Mouse (Mus musculus) hindbrain, embryonic 12.5 days (tissue): Measurements from ENCODE around the gene Apoh. TPM values are rescaled to one million over a fixed set of nuclear protein-coding genes. Genes with fewer than 3 reads are reported as not detected.
A peak's percentile ranks its signal among the peaks of the same experiment; 100 is the strongest.

ENCODE experiments used
- ATAC-seq: fragments of 200-750 bp; cut with Nextera tagmentation; 2 replicates; pipeline ENCODE4 v1.8.0; 2017; ENCODE audit warnings: moderate TSS enrichment; ENCODE audit not compliant: low FRiP score
- H3K27ac ChIP-seq: fragments of 300-500 bp; sonication (generic); 2 replicates; pipeline ENCODE4 v1.5.1; 2016; ENCODE audit warnings: mild to moderate bottlenecking
- H3K27me3 ChIP-seq: fragments of 300-500 bp; sonication (generic); 2 replicates; pipeline ENCODE4 v1.6.1; 2016; ENCODE audit warnings: mild to moderate bottlenecking
- H3K36me3 ChIP-seq: fragments of 300-500 bp; sonication (generic); 2 replicates; pipeline ENCODE4 v1.6.1; 2016; ENCODE audit warnings: mild to moderate bottlenecking
- H3K4me1 ChIP-seq: fragments of 300-500 bp; sonication (generic); 2 replicates; pipeline ENCODE4 v1.6.1; 2016
- H3K4me2 ChIP-seq: fragments of 300-500 bp; sonication (generic); replicated peaks from 2 replicates; pipeline ENCODE4 v1.6.1; 2016; ENCODE audit warnings: mild to moderate bottlenecking
- H3K4me3 ChIP-seq: fragments of 300-500 bp; sonication (generic); 2 replicates; pipeline ENCODE4 v1.5.1; 2016; ENCODE audit warnings: mild to moderate bottlenecking
- H3K9ac ChIP-seq: fragments of 300-500 bp; sonication (generic); 2 replicates; pipeline ENCODE4 v1.6.1; 2016; ENCODE audit warnings: mild to moderate bottlenecking, moderate library complexity
- H3K9me3 ChIP-seq: fragments of 300-500 bp; sonication (generic); replicated peaks from 2 replicates; pipeline ENCODE4 v1.6.1; 2016; ENCODE audit warnings: mild to moderate bottlenecking
- WGBS: fragments of 180-500 bp; shearing (Covaris S2); methylation state at CpG from one replicate; pipeline ENCODE4 v1.1.7; 2016; 5-methylcytosine and 5-hydroxymethylcytosine counted together
- polyA plus RNA-seq: library from polyadenylated mRNA; unstranded; fragments of >200 nt; fragmentation: Nextera tagmentation; extraction: Ambion mirVana; gene quantifications from 2 replicates; pipeline ENCODE4 v1.2.1, GENCODE M21; 2016

Apoh gene
- polyA plus RNA-seq, 1 experiment from 2014 or later: 0.18 TPM

GRCm38 (mm10) chr11:108335536-108335935 lies 7.6 kb upstream of the Apoh start:
- no peak overlapping the region for H3K4me3 ChIP-seq
- no peak overlapping the region for H3K27ac ChIP-seq
- H3K9me3 ChIP-seq: no peaks in the 10 kb centered on the region
- H3K9ac ChIP-seq: no peak overlapping the region
- H3K36me3 ChIP-seq: no peaks in the 10 kb centered on the region
- ATAC-seq: no peak
- 90% methylated on average over 4 of the region's 4 CpGs for WGBS
- H3K27me3 ChIP-seq: 0 out of 2 replicates have a peak, but pooled peaks cover 4% of the 10 kb centered on the region
- peaks cover 11% of the 10 kb centered on the region for H3K4me1 ChIP-seq
- no peak overlapping the region for H3K4me2 ChIP-seq

DNA sequence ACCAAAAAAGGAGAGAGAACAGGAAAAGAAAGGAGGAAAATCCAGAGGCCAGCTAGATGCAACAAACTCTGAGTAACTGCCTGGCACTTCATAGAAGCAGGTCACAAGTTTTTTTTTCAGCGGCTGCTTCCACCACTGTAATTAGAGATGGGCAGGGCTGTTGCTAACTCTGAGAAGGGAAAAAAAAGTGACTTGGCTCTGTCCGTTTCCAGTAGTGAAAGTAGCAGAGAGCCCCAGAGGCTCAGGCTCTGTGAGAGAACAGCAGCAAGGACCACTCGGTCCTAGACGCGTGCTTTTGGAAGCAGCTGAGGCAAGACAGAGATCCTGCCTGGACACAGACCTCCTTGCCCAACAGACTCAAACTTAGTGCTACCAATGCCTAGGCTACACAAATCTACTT lies 6.7 kb upstream of the Apoh start:
- WGBS: 41% methylated on average over 5 of the region's 5 CpGs
- no peak for ATAC-seq
- Histone ChIP-seq H3K27ac (no peak overlapping the region), H3K4me1 (peaks cover 11% of the 10 kb centered on the region), H3K9me3 (no peaks in the 10 kb centered on the region), H3K4me2 (no peak overlapping the region), H3K4me3 (no peak overlapping the region), H3K36me3 (no peaks in the 10 kb centered on the region), H3K27me3 (peaks cover 4% of the 10 kb centered on the region), H3K9ac (no peak overlapping the region)

- Histone ChIP-seq H3K9ac (no peak overlapping the region), H3K4me2 (no peak overlapping the region), H3K27ac (no peak overlapping the region), H3K4me3 (no peak overlapping the region), H3K36me3 (no peaks in the 10 kb centered on the region), H3K4me1 (peaks cover 27% of the 10 kb centered on the region), H3K9me3 (no peaks in the 10 kb centered on the region), H3K27me3 (peaks cover 16% of the 10 kb centered on the region)
- WGBS: 89% methylated on average over 4 of the region's 4 CpGs
- ATAC-seq: no peak
Observed at GRCm38 (mm10) chr11:108340293-108340692, 2.9 kb upstream of the Apoh start.

- Histone ChIP-seq H3K9ac (no peak overlapping the region), H3K4me2 (peak overlapping the region; percentile 96), H3K4me3 (peak overlapping the region; percentile 60; the same call in 1 of the 2 replicates), H3K27me3 (peaks cover 16% of the 10 kb centered on the region), H3K27ac (no peak overlapping the region), H3K36me3 (no peaks in the 10 kb centered on the region), H3K4me1 (peaks cover 24% of the 10 kb centered on the region), H3K9me3 (no peaks in the 10 kb centered on the region)
- no peak for ATAC-seq
- 50% methylated on average over 8 of the region's 8 CpGs for WGBS
Observed at GRCm38 (mm10) chr11:108341783-108342182, 1.4 kb upstream of the Apoh start.

DNA sequence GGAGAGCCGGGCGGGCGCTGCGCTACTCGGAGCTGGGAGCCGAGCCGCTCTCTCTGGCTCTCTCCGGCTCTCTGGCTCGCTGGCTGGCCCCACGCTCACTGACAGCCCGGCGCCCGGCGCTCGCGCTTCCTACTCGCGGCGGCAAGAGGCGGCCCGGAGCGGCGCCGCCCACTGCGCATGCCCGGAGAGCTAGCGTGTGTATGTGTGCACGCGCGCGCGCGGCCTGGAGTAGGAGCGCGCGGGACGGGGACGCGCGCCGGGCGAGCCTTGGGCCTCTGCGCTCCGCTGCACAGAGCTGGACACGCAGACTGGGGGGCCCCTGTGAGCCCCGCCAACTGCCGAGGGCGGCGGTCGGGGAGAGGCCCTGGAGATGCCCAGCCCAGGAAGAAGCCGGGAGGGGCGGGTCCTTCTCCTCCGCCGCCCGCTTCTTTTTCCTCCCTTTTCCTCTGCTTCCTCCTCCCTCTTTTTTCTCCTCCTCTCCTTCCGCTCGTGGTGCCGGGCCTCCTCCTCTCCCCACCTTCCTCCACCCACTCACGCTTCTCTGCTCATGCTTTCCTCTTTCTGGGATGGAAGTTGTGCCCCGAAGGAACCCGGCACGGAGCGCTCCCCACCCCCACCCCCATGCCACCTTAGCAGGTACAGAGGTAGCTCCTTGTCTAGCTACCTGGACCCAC lies 772 bp downstream of the Apoh start, which contains the start of gene Prkca:
Gene Prkca, minus strand, starts transcription at position 140 of the 674 bp plus-strand sequence.
- Histone ChIP-seq H3K4me2 (peak within 1 kb of the TSS; percentile 96), H3K9ac (peak within 1 kb of the TSS; percentile 77), H3K36me3 (no peaks in the 10 kb centered on the region), H3K4me1 (peaks cover 24% of the 10 kb centered on the region), H3K4me3 (peak within 1 kb of the TSS; percentile 60), H3K27ac (peak within 1 kb of the TSS; percentile 84), H3K9me3 (no peaks in the 10 kb centered on the region), H3K27me3 (peaks cover 20% of the 10 kb centered on the region)
- ATAC-seq: peak; percentile 97
- WGBS: under 1% methylated on average over 58 of the region's 63 CpGs

DNA sequence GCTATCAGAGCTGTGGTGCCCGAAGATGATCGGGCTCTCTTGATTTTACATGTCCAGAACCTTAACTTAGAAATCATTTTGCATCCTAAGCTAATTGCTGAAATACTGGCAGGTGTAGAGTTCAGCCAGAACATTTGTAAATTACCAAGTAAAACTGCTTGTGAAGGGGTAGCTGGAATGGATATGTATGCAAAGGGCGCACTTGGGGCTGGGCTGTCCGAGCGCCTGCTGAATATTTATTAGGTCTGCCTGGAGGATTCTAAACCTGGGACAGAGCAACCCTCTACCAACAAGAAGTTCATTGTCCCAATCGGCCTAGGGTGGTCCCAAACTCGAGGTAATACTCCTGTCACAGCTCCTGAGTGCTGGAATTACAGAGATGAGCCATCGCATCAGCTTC lies 1.6 kb downstream of the Apoh start:
- H3K4me3 ChIP-seq: peak overlapping the region; percentile 60
- H3K27me3 ChIP-seq: peaks cover 19% of the 10 kb centered on the region
- H3K9ac ChIP-seq: peak overlapping the region; percentile 77
- peak overlapping the region; percentile 96 for H3K4me2 ChIP-seq
- H3K9me3 ChIP-seq: no peaks in the 10 kb centered on the region
- H3K27ac ChIP-seq: no peak overlapping the region
- H3K4me1 ChIP-seq: peaks cover 24% of the 10 kb centered on the region
- no peak for ATAC-seq
- H3K36me3 ChIP-seq: no peaks in the 10 kb centered on the region
- WGBS: 43% methylated on average over 8 of the region's 8 CpGs

DNA sequence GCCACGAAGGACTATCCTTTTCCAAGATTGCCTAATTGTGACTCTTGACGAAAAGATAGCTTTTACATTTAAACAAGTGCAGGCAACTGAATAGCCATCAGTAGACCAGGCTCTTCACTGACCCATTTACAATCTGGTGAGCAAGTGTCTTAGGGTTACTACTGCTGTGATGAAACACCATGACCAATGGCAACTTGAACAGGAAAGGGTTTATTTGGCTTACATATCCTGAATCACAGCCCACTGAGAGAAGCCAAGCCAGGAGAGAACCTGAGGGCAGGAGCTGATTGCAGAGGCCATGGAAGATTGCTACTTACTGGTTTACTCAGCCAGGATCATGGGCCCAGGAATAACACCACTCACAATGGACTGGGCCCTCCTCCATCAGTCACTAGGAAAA lies 2.2 kb downstream of the Apoh start:
- H3K4me3 ChIP-seq: no peak overlapping the region
- H3K36me3 ChIP-seq: no peaks in the 10 kb centered on the region
- no peaks in the 10 kb centered on the region for H3K9me3 ChIP-seq
- no peak for ATAC-seq
- H3K4me2 ChIP-seq: no peak overlapping the region
- no peak overlapping the region for H3K27ac ChIP-seq
- WGBS: 85% methylated on average over 2 of the region's 2 CpGs
- H3K4me1 ChIP-seq: peaks cover 24% of the 10 kb centered on the region
- no peak overlapping the region for H3K9ac ChIP-seq
- peaks cover 16% of the 10 kb centered on the region for H3K27me3 ChIP-seq

DNA sequence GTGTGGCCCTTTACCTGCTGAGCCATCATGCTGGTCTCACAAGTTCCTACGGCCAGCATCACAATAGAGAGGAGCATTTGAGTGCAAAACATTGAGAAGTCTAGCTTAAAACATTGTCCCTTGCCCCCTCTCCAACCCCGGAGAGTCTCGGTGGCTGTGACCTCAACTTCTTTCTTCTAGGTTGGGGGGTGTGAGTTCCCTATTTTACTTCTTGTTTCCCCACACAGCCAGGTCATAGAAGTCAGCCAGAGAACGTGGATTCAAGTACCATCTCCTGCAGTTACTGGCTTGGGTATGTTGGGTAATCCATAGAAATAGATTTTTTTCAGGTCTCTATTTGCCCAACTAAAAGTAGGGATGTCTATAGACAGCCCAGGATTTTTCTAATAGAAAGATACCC lies 7.6 kb downstream of the Apoh start:
- ATAC-seq: no peak
- H3K9ac ChIP-seq: no peak overlapping the region
- H3K27ac ChIP-seq: no peak overlapping the region
- H3K4me2 ChIP-seq: no peak overlapping the region
- WGBS: 77% methylated on average over 4 of the region's 4 CpGs
- no peaks in the 10 kb centered on the region for H3K4me1 ChIP-seq
- 0 out of 2 replicates have a peak, but pooled peaks cover 4% of the 10 kb centered on the region for H3K27me3 ChIP-seq
- no peak overlapping the region for H3K4me3 ChIP-seq
- no peaks in the 10 kb centered on the region for H3K36me3 ChIP-seq
- H3K9me3 ChIP-seq: no peaks in the 10 kb centered on the region

- H3K9me3 ChIP-seq: no peaks in the 10 kb centered on the region
- H3K4me1 ChIP-seq: no peaks in the 10 kb centered on the region
- ATAC-seq: no peak
- H3K9ac ChIP-seq: no peak overlapping the region
- 93% methylated on average over 10 of the region's 10 CpGs for WGBS
- no peaks in the 10 kb centered on the region; the same call in 1 of the 2 replicates for H3K27me3 ChIP-seq
- no peak overlapping the region for H3K27ac ChIP-seq
- no peak overlapping the region for H3K4me2 ChIP-seq
- no peaks in the 10 kb centered on the region for H3K36me3 ChIP-seq
- H3K4me3 ChIP-seq: no peak overlapping the region
Observed at GRCm38 (mm10) chr11:108352842-108353388, 9.8 kb downstream of the Apoh start.

- no peak overlapping the region for H3K4me3 ChIP-seq
- no peaks in the 10 kb centered on the region; the same call in 1 of the 2 replicates for H3K27me3 ChIP-seq
- no peak overlapping the region for H3K27ac ChIP-seq
- H3K36me3 ChIP-seq: no peaks in the 10 kb centered on the region
- WGBS: 95% methylated on average over 4 of the region's 4 CpGs
- ATAC-seq: no peak
- no peaks in the 10 kb centered on the region for H3K4me1 ChIP-seq
- H3K9me3 ChIP-seq: no peaks in the 10 kb centered on the region
- no peak overlapping the region for H3K4me2 ChIP-seq
- no peak overlapping the region for H3K9ac ChIP-seq
Observed at GRCm38 (mm10) chr11:108356020-108356419, 12.9 kb downstream of the Apoh start.

DNA sequence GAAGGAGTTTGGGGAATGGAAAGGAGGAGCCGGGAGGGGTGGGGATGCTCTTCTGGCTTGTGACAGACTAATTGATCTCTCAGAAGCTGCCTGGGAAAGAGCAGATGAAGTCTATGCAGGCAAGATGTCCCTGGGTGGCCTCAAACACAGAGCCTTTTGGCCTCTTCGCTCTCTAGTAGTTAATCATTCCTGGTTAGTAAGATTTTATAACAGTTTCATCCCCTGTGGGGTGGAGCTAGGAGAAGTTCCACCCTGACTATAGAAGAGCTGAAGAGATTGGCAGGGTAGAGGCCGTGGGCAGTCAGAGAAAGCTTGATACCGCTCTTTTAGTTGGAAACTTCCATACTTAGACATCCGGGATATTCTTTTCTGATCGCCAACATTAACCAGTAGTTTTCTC lies 15.8 kb downstream of the Apoh start:
- no peak overlapping the region for H3K4me3 ChIP-seq
- no peaks in the 10 kb centered on the region for H3K9me3 ChIP-seq
- H3K4me1 ChIP-seq: no peaks in the 10 kb centered on the region
- no peaks in the 10 kb centered on the region for H3K36me3 ChIP-seq
- H3K4me2 ChIP-seq: no peak overlapping the region
- ATAC-seq: no peak
- no peaks in the 10 kb centered on the region; the same call in 1 of the 2 replicates for H3K27me3 ChIP-seq
- no peak overlapping the region for H3K9ac ChIP-seq
- 83% methylated on average over 6 of the region's 6 CpGs for WGBS
- H3K27ac ChIP-seq: no peak overlapping the region

DNA sequence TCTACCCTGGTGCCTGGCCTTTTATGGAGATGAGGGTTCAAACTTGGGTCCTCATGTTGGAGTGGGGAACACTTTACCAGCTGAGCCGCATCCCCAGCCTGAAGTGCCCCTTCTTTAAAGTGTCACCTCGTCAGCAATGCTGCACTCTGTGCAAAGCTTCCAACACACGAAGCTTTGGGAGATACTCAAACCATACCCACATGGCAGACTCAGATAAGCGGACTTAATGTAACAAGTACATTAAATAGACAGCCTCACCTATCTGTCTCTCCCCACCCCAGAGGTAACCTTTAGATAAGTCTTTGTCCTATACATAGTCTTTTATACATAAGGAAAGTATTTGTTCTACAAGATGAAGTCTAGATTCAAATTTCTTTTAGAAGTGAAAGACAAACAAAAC lies 17.8 kb downstream of the Apoh start:
- no peak overlapping the region for H3K9ac ChIP-seq
- no peak overlapping the region for H3K4me2 ChIP-seq
- no peaks in the 10 kb centered on the region; the same call in 1 of the 2 replicates for H3K27me3 ChIP-seq
- whole genome bisulfite sequencing: 90% methylated on average over 4 of the region's 4 CpGs
- no peaks in the 10 kb centered on the region for H3K9me3 ChIP-seq
- no peaks in the 10 kb centered on the region for H3K4me1 ChIP-seq
- no peak overlapping the region for H3K27ac ChIP-seq
- no peak overlapping the region for H3K4me3 ChIP-seq
- no peak for ATAC-seq
- H3K36me3 ChIP-seq: no peaks in the 10 kb centered on the region

DNA sequence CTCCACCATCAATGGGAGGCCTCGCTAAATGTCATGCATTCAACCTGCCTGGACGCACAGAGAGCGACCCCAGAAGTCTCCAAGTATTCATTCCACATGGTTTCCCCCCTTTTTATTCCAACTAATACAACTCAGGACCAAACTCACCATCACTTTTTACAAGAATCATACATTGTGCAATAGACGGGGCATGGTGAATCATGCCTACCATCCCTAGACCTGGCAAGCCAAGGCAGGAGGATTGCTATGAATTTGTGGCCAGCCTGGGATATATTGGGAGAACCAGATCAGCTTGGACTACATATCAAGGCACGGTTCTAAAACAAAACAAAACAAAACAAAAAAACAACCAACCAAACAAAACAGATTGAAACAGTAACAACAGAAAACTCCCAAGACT lies 19.8 kb downstream of the Apoh start:
- Histone ChIP-seq H3K9me3 (no peaks in the 10 kb centered on the region), H3K4me2 (no peak overlapping the region), H3K4me3 (no peak overlapping the region), H3K27me3 (no peaks in the 10 kb centered on the region), H3K27ac (no peak overlapping the region), H3K9ac (no peak overlapping the region), H3K4me1 (no peaks in the 10 kb centered on the region), H3K36me3 (no peaks in the 10 kb centered on the region)
- WGBS: 89% methylated on average over 5 of the region's 5 CpGs
- ATAC-seq: no peak
